In the genomic region with DNA sequence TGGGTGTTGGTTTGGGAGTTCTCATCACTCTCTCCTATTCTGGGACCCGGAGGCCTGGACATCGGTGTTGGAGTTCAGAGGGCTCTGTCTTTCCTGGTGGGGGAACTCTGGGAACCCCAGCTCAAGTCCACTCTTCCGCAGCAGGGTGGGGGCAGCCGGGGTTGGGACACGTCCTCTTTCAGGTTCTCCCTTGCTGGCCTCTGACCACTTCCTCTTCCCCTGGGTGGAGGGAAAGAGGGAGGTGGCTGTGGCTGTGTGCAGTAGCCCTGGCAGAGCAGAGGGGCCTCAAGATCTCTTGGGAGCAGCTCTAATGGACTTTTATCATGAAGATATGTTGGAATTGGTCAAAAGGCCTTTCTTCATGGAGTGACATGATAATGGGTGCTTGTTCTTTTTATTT, we compare ENCODE assay signal across 12 mouse cellular contexts. TPM values are rescaled to one million over a fixed set of nuclear protein-coding genes. Genes with fewer than 3 reads are reported as not detected.
A peak's percentile ranks its signal among the peaks of the same experiment; 100 is the strongest.
DNase-seq lines count a peak whose midpoint lies in the region; ATAC-seq and TF ChIP-seq lines count a peak whose summit lies in the region.
"Had no signal": no experiment of that assay in that cellular context is flagged by ENCODE, and none has a peak within 500 bp of the region (broad histone marks: within the 10 kb centered on the region; RNA-seq: fewer than 3 reads in every experiment).

No protein-coding gene starts in this region.

- peak; percentile 80 for TF ChIP-seq EP300 in CH12.LX (IDR thresholded peaks at IDR 0.05; ENCODE audit: low read length)

- no peaks in the 10 kb centered on the region for H3K27me3 ChIP-seq in CH12.LX (replicated peaks)
- H3K27me3 ChIP-seq in liver, embryonic 16.5 days (ENCODE audit: control insufficient read depth, insufficient read depth, low read depth, low read length) = no peaks in the 10 kb centered on the region
- no peaks in the 10 kb centered on the region for H3K27me3 ChIP-seq in forebrain, embryonic 10.5 days (ENCODE audit: poor library complexity, severe bottlenecking)
- H3K27me3 ChIP-seq in hindbrain, postnatal 0 days (ENCODE audit: insufficient read depth, low read length) = no peaks in the 10 kb centered on the region
- H3K27me3 ChIP-seq: neural tube, embryonic 12.5 days had no signal

- dilution Hi-C loops in CH12.LX (cut with MboI; ENCODE audit: extremely low pct_ligation_motif_present, extremely low pct_unique_long_range_greater_than_20kb, low sequenced_read_pairs) = no loop called here

- H3K9ac ChIP-seq in CH12.LX (ENCODE audit: insufficient read depth, low read depth) = peak overlapping the region; percentile 66
- H3K9ac ChIP-seq in liver, embryonic 16.5 days (ENCODE audit: low read depth, low read length) = no peak overlapping the region
- H3K9ac ChIP-seq in hindbrain, postnatal 0 days (replicated peaks; ENCODE audit: low read length) = no peak overlapping the region
- H3K9ac ChIP-seq: forebrain, postnatal 0 days; neural tube, embryonic 12.5 days had no signal

- peaks cover 21 to 60% of the 10 kb centered on the region in 2 experiments for H3K4me1 ChIP-seq in CH12.LX (ENCODE audit: control insufficient read depth in 1 of 2, insufficient read depth in 2 of 2)
- no peaks in the 10 kb centered on the region for H3K4me1 ChIP-seq in liver, embryonic 16.5 days (ENCODE audit: control insufficient read depth, low read depth, low read length)
- peaks cover 6% of the 10 kb centered on the region; the same call in 1 of the 2 replicates for H3K4me1 ChIP-seq in forebrain, embryonic 10.5 days
- H3K4me1 ChIP-seq in hindbrain, postnatal 0 days (ENCODE audit: insufficient read depth, low read length) = no peaks in the 10 kb centered on the region
- H3K4me1 ChIP-seq: neural tube, embryonic 12.5 days had no signal

- H3K79me2 ChIP-seq in CH12.LX (replicated peaks; ENCODE audit: control insufficient read depth, extremely low read depth, insufficient read depth, poor library complexity, severe bottlenecking) = no peaks in the 10 kb centered on the region

- in situ Hi-C loops in CH12.LX (cut with MboI; ENCODE audit: low pct_ligation_motif_present, low pct_unique_long_range_greater_than_20kb, low sequenced_read_pairs) = no loop called here

- no peaks in the 10 kb centered on the region for H3K9me3 ChIP-seq in CH12.LX (replicated peaks; ENCODE audit: low read length)
- H3K9me3 ChIP-seq in liver, embryonic 16.5 days (replicated peaks; ENCODE audit: control insufficient read depth, low read length) = no peaks in the 10 kb centered on the region
- H3K9me3 ChIP-seq in forebrain, embryonic 10.5 days = peaks cover 2% of the 10 kb centered on the region; the same call in 1 of the 2 replicates
- H3K9me3 ChIP-seq in hindbrain, postnatal 0 days (ENCODE audit: low read length) = 0 out of 2 replicates have a peak, but pooled peaks cover 6% of the 10 kb centered on the region
- H3K9me3 ChIP-seq: neural tube, embryonic 12.5 days had no signal

- TF ChIP-seq POLR2A in CH12.LX (IDR thresholded peaks at IDR 0.05; ENCODE audit: low read depth, low read length) = peak; percentile 66

- H3K36me3 ChIP-seq in CH12.LX (replicated peaks in 1 of 2; ENCODE audit: control insufficient read depth in 1 of 2, insufficient read depth in 1 of 2, low read length in 1 of 2) = no peaks in the 10 kb centered on the region
- H3K36me3 ChIP-seq in liver, embryonic 16.5 days (ENCODE audit: control insufficient read depth, insufficient read depth) = no peaks in the 10 kb centered on the region
- H3K36me3 ChIP-seq in forebrain, embryonic 10.5 days (replicated peaks) = no peaks in the 10 kb centered on the region
- no peaks in the 10 kb centered on the region for H3K36me3 ChIP-seq in hindbrain, postnatal 0 days (ENCODE audit: insufficient read depth, low read length)
- H3K36me3 ChIP-seq: neural tube, embryonic 12.5 days had no signal

- WGBS in liver, embryonic 16.5 days (ENCODE audit: insufficient replicate concordance) = 18% methylated on average over 5 of the region's 5 CpGs
- 93% methylated on average over 5 of the region's 5 CpGs for whole genome bisulfite sequencing in forebrain, embryonic 10.5 days
- 81% methylated on average over 5 of the region's 5 CpGs for whole genome bisulfite sequencing in hindbrain, postnatal 0 days

- H3K4me2 ChIP-seq in CH12.LX (ENCODE audit: insufficient read depth, low read depth, poor library complexity, severe bottlenecking) = peak overlapping the region; percentile 72
- H3K4me2 ChIP-seq in liver, embryonic 16.5 days (ENCODE audit: low read depth, low read length) = no peak overlapping the region
- no peak overlapping the region for H3K4me2 ChIP-seq in hindbrain, postnatal 0 days (ENCODE audit: low read depth, low read length)
- H3K4me2 ChIP-seq: neural tube, embryonic 12.5 days had no signal

- H3K27ac ChIP-seq in CH12.LX (ENCODE audit: insufficient read depth, low read depth) = peak overlapping the region; percentile 88
- no peak overlapping the region for H3K27ac ChIP-seq in liver, embryonic 16.5 days (ENCODE audit: low read length)
- H3K27ac ChIP-seq in forebrain, embryonic 10.5 days = no peak overlapping the region
- no peak overlapping the region for H3K27ac ChIP-seq in hindbrain, postnatal 0 days
- H3K27ac ChIP-seq: left cerebral cortex, adult 2 months; neural tube, embryonic 12.5 days had no signal

- no peak; the same call in 1 of the 2 replicates for TF ChIP-seq RAD21 in CH12.LX (IDR thresholded peaks at IDR 0.05; ENCODE audit: low read depth, low read length)

- intact Hi-C loops in left cerebral cortex, postnatal 25 days (cut with DNase I) = no loop called here

- TF ChIP-seq CTCF in CH12.LX (conservative IDR thresholded peaks at IDR 0.05 in 1 of 2, IDR thresholded peaks at IDR 0.05 in 1 of 2; ENCODE audit: low read depth in 2 of 2, low read length in 2 of 2) = no peak
- no peak for TF ChIP-seq CTCF in hindbrain, postnatal 0 days (IDR thresholded peaks at IDR 0.05; ENCODE audit: low read depth)

- DNase-seq in gastrocnemius, postnatal 25 days = peak; percentile 24
- DNase-seq in gastrocnemius, postnatal 10 days = no peak
- no peak for DNase-seq in CH12.LX (ENCODE audit: extremely low read depth)
- DNase-seq in natural killer cell, adult 2 months (ENCODE audit: low spot score in 2 of 2) = peak; percentile 53 to 64
- DNase-seq in left cerebral cortex, postnatal 25 days (ENCODE audit: low spot score in 2 of 2) = no peak
- DNase-seq in forebrain, embryonic 10.5 days (ENCODE audit: extremely low spot score, low spot score) = no peak
- DNase-seq in hindbrain, postnatal 0 days (ENCODE audit: low spot score) = no peak
- DNase-seq: forebrain, postnatal 0 days; kidney, adult 9 months had no signal

- peak overlapping the region in 2 of 3 experiments; percentile 27 to 37 for H3K4me3 ChIP-seq in CH12.LX (replicated peaks in 1 of 3; ENCODE audit: low read depth in 2 of 3, low read length in 2 of 3, poor library complexity in 1 of 3)
- no peak overlapping the region for H3K4me3 ChIP-seq in liver, embryonic 16.5 days (ENCODE audit: low read depth, low read length)
- H3K4me3 ChIP-seq in forebrain, embryonic 10.5 days = no peak overlapping the region
- no peak overlapping the region for H3K4me3 ChIP-seq in hindbrain, postnatal 0 days (ENCODE audit: low read length)
- H3K4me3 ChIP-seq: left cerebral cortex, adult 2 months; neural tube, embryonic 12.5 days had no signal

- peak; percentile 53; the same call in 1 of the 2 replicates for ATAC-seq in liver, embryonic 16.5 days (ENCODE audit: low read depth)
- no peak for ATAC-seq in hindbrain, postnatal 0 days
- ATAC-seq: forebrain, postnatal 0 days had no signal

TF ChIP-seq in CH12.LX, 34 proteins besides CTCF, POLR2A, EP300 and RAD21 (continues in another document):
- no peak for TF ChIP-seq ZNF384 (IDR thresholded peaks at IDR 0.05; ENCODE audit: low read depth, low read length)
- TF ChIP-seq ELF1 (IDR thresholded peaks at IDR 0.05; ENCODE audit: low read depth, low read length) = peak; percentile 67
- peak; percentile 61; the same call in 1 of the 2 replicates for TF ChIP-seq HCFC1 (IDR thresholded peaks at IDR 0.05; ENCODE audit: low read depth, low read length)
- TF ChIP-seq ZKSCAN1 (IDR thresholded peaks at IDR 0.05; ENCODE audit: borderline replicate concordance, low read depth, low read length) = no peak
- TF ChIP-seq SMC3 (IDR thresholded peaks at IDR 0.05; ENCODE audit: low read depth, low read length) = peak; percentile 14
- TF ChIP-seq MAFK (IDR thresholded peaks at IDR 0.05; ENCODE audit: insufficient replicate concordance, low read length) = 0 out of 2 replicates have a peak, but pooled peaks have one; percentile 30
- TF ChIP-seq IRF4 (IDR thresholded peaks at IDR 0.05; ENCODE audit: low read depth, low read length) = peak; percentile 87
- TF ChIP-seq ZMIZ1 (IDR thresholded peaks at IDR 0.05; ENCODE audit: low read depth, low read length) = peak; percentile 37; the same call in 1 of the 2 replicates
- TF ChIP-seq MEF2A (IDR thresholded peaks at IDR 0.05; ENCODE audit: borderline replicate concordance, low read depth, low read length) = peak; percentile 67; the same call in 1 of the 2 replicates
- no peak for TF ChIP-seq POLR2AphosphoS2 (IDR thresholded peaks at IDR 0.05; ENCODE audit: low read depth, low read length)
- TF ChIP-seq TBP (conservative IDR thresholded peaks at IDR 0.05; ENCODE audit: low read depth, low read length) = no peak
- TF ChIP-seq TCF12 (IDR thresholded peaks at IDR 0.05; ENCODE audit: low read depth, low read length) = peak; percentile 76
- peak; percentile 46 for TF ChIP-seq NELFE (IDR thresholded peaks at IDR 0.05; ENCODE audit: low read depth, low read length)
- no peak for TF ChIP-seq PAX5 (IDR thresholded peaks at IDR 0.05; ENCODE audit: low read length)
- TF ChIP-seq MXI1 (IDR thresholded peaks at IDR 0.05; ENCODE audit: low read depth, low read length) = no peak
- no peak for TF ChIP-seq JUND (conservative IDR thresholded peaks at IDR 0.05; ENCODE audit: low read depth, low read length)
- TF ChIP-seq SIN3A (IDR thresholded peaks at IDR 0.05; ENCODE audit: low read length) = no peak
- peak; percentile 99 for TF ChIP-seq MAZ (IDR thresholded peaks at IDR 0.05; ENCODE audit: low read depth, low read length)
- peak; percentile 72; the same call in 1 of the 2 replicates for TF ChIP-seq CHD2 (IDR thresholded peaks at IDR 0.05; ENCODE audit: low read length)

RNA-seq across cellular contexts. Expression of a gene that starts 16.3 kb away (rescaled TPM):
- 1 to 10 TPM in 1 of 2 experiments, under 1 TPM in 1; 0.77 to 1.5 TPM for total RNA-seq in gastrocnemius, postnatal 25 days (2021)
- 1 to 10 TPM; 1.0 to 2.6 TPM for total RNA-seq in gastrocnemius, postnatal 10 days (2021)
- total RNA-seq in CH12.LX (2012; rRNA removed) (194 and 205 TPM in 2 replicates), CH12.LX (2014; rRNA removed) (129 and 139 TPM in 2 replicates)
- polyA plus RNA-seq in CH12.LX (2012; ENCODE audit: insufficient read length, low read depth) = 177 and 196 TPM in 2 replicates
- 8.1 and 8.4 TPM in 2 replicates for polyA plus RNA-seq in liver, embryonic 16.5 days (2015; fragmentation: Nextera tagmentation; extraction: Ambion mirVana)
- total RNA-seq in left cerebral cortex, postnatal 25 days (2021) = 1 to 10 TPM; 2.2 to 2.9 TPM
- polyA plus RNA-seq in forebrain, embryonic 10.5 days (2016; fragmentation: Nextera tagmentation; extraction: Ambion mirVana) = 6.1 and 6.2 TPM in 2 replicates
- total RNA-seq in hindbrain, postnatal 0 days (2014; rRNA removed) = 2.5 and 3.6 TPM in 2 replicates
- polyA plus RNA-seq in hindbrain, postnatal 0 days (2015; fragmentation: Nextera tagmentation; extraction: Ambion mirVana) = 1.5 and 1.6 TPM in 2 replicates

Comparison
In these comparisons a context has a peak if more than half of its experiments do, and no peak if none do; other contexts are left out.
1. DNase-seq: peak in gastrocnemius, postnatal 25 days (single experiment) and natural killer cell, adult 2 months (2 of 2); none in gastrocnemius, postnatal 10 days (single experiment), CH12.LX (single experiment), left cerebral cortex, postnatal 25 days (0 of 2), forebrain, embryonic 10.5 days (single experiment) and hindbrain, postnatal 0 days (single experiment).
2. H3K4me3 ChIP-seq: peak in CH12.LX (2 of 3); none in liver, embryonic 16.5 days (single experiment), forebrain, embryonic 10.5 days (single experiment) and hindbrain, postnatal 0 days (single experiment).
3. RNA of a gene that starts 16.3 kb away (total RNA-seq): 129 to 205 TPM in CH12.LX; 2.2 to 2.9 TPM in left cerebral cortex, postnatal 25 days, 1.0 to 2.6 TPM in gastrocnemius, postnatal 10 days, 2.5 to 3.6 TPM in hindbrain, postnatal 0 days and 0.77 to 1.5 TPM in gastrocnemius, postnatal 25 days; every median in the first group is over 10 times any median in the second.